8 mouse cellular contexts compared by ENCODE assay signal in genomic region chr3:21564211-21564781, GRCm38 (mm10).
DNase-seq lines count a peak whose midpoint lies in the region; TF ChIP-seq lines count a peak whose summit lies in the region.

No protein-coding gene starts in this region.

- no peak for TF ChIP-seq CTCF in brain, embryonic 14.5 days (IDR thresholded peaks at IDR 0.05; ENCODE audit: borderline replicate concordance, extremely low read depth, insufficient read depth, insufficient read length)
- TF ChIP-seq CTCF in embryonic fibroblast, embryonic 13.5 days (IDR thresholded peaks at IDR 0.05; ENCODE audit: borderline replicate concordance, insufficient read depth, low read length): no peak

- peak; percentile 94 for DNase-seq in brain, embryonic 14.5 days (ENCODE audit: low read depth)
- peak; percentile 74 to 75 for DNase-seq in heart, adult 9 months (ENCODE audit: low spot score in 2 of 2)
- peak; percentile 45 to 49 for DNase-seq in kidney, adult 8-10 months
- DNase-seq in left cerebral cortex, postnatal 36 days (ENCODE audit: low spot score in 2 of 2): peak; percentile 77 to 78
- DNase-seq in neural tube, embryonic 10.5 days (ENCODE audit: extremely low spot score, low spot score): peak; percentile 49
- peak; percentile 52 for DNase-seq in testis, postnatal 10 days (ENCODE audit: low spot score)
- DNase-seq in thymus, adult 18-20 months: no peak

- H3K4me3 ChIP-seq in embryonic fibroblast, embryonic 13.5 days (ENCODE audit: insufficient read depth, low read length): no peak overlapping the region

- intact Hi-C loops in left cerebral cortex, postnatal 36 days (cut with DNase I): loop anchor here (5.0 to 10.0 kb wide), 4 partner anchors 87 to 909 kb away; no protein-coding TSS in a partner anchor

- H3K4me1 ChIP-seq in embryonic fibroblast, embryonic 13.5 days (ENCODE audit: control insufficient read depth, insufficient read depth, low read length): peaks cover 13% of the 10 kb centered on the region; the same call in 1 of the 2 replicates

- no peak for TF ChIP-seq POLR2A in brain, embryonic 14.5 days (IDR thresholded peaks at IDR 0.05; ENCODE audit: borderline replicate concordance, extremely low read depth, insufficient read depth, insufficient read length, poor library complexity, severe bottlenecking)
- TF ChIP-seq POLR2A in embryonic fibroblast, embryonic 13.5 days (IDR thresholded peaks at IDR 0.05; ENCODE audit: low read depth, low read length): no peak; the same call in 1 of the 2 replicates

- H3K27ac ChIP-seq in embryonic fibroblast, embryonic 13.5 days (ENCODE audit: insufficient read depth, low read length): peak overlapping the region; percentile 93

Comparison
In these comparisons a context has a peak if more than half of its experiments do, and no peak if none do; other contexts are left out.
1. DNase-seq: peak in brain, embryonic 14.5 days (single experiment), heart, adult 9 months (2 of 2), kidney, adult 8-10 months (2 of 2), left cerebral cortex, postnatal 36 days (2 of 2), neural tube, embryonic 10.5 days (single experiment) and testis, postnatal 10 days (single experiment); none in thymus, adult 18-20 months (0 of 2).